Mouse (Mus musculus): Measurements from ENCODE around the gene Rnf215. TPM values are rescaled to one million over a fixed set of nuclear protein-coding genes. Genes with fewer than 3 reads are reported as not detected.
"Not testable (repeated sequence)": the region's sequence is repeated elsewhere in the genome, so short reads cannot be mapped to it uniquely, and the experiment has no call there.

The Rnf215 gene
- total RNA-seq, 2 experiments from 2014 or later = 7.8 to 10.5 TPM

- ATAC-seq (replicated peaks; ENCODE audit: poor library complexity, severe bottlenecking) = no peak
Measured at GRCm38 (mm10) chr11:4143281-4144062, 8.5 kb downstream of the Rnf215 start.

DNA sequence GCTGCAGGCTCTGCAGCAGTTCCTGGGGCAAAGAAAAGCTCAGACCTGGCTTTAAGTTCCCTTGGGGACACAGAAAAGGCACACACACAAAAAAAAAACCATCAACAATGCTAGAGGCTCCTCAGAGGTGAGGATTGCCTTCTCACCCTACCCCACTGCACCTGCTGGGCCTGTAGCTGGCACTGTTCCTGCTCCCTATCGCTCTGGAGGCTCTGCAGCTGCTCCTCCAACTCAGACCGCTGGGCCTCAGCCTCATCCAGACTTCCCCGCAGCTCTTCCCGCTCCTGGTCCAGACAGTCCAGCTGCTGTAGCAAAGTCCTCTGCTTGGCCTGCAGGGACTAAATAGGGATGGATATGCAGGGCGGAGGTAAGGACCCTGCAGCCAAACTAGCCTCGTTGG lies 11.4 kb downstream of the Rnf215 start:
- ATAC-seq (replicated peaks; ENCODE audit: poor library complexity, severe bottlenecking) = no peak

GRCm38 (mm10) chr11:4147098-4147497 lies 12.1 kb downstream of the Rnf215 start:
- no peak for ATAC-seq (replicated peaks; ENCODE audit: poor library complexity, severe bottlenecking)

DNA sequence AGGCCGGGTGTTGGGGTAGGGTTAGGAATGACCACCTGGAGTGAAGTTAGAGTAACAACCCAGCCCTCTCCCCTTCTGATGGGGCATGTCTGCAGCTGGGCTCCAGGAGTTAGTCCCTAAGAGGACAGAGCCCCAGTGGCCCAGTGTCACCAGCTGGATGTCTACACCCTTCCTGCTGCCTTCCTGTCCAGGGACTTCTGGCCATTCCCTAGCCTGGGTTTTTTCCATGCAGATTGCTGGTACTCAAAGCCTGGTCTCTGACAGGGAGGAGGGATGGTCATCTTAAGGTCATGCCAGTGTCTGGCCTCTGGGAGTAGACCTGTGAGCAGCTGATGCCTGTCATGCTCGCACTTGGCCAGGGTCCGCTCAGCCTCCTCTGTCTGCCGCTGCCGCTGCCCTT lies 13.1 kb downstream of the Rnf215 start:
- no peak for ATAC-seq (replicated peaks; ENCODE audit: poor library complexity, severe bottlenecking)

GRCm38 (mm10) chr11:4148536-4149156 lies 13.6 kb downstream of the Rnf215 start:
- ATAC-seq (replicated peaks; ENCODE audit: poor library complexity, severe bottlenecking) = no peak

DNA sequence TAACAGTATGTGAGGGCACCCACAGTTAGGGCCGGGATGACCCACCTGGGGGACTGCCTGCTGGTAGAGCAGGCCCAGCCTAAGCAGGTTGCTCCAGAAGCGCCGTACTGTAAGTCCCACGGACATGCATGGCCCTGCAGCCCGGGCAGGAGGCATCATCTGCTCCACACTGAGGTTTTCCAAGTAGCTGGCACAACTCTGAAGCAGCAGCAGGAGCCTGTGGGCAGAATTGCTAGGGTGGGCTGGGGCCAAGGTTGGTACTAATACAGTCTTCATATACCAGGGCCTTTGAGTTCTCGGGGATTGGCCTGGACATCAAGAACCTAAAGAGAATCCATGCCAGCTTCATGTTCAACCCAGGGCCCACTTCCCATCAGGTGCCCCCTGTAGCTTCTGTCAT lies 14.9 kb downstream of the Rnf215 start:
- no peak for ATAC-seq (replicated peaks; ENCODE audit: poor library complexity, severe bottlenecking)

GRCm38 (mm10) chr11:4153694-4154093 lies 18.7 kb downstream of the Rnf215 start:
- no peak for ATAC-seq (replicated peaks; ENCODE audit: poor library complexity, severe bottlenecking)

DNA sequence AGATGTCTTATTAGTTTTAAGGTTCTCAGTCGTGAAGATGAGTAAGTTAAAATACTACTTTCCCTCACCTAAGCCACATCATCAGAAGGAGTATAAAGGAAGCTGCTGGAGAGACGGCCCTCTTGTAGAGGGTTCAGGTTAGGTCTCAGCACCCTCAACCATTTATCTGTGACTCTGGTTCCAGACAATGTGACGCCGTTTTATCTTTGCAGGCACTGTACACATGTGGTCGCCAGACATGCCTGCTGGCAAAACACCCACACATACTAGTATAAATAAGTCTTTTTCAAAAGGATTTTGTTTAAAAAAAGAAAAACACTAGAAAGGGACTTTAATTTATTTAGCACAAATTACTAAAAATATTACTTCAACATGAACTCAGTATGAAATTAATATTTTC lies 20.6 kb downstream of the Rnf215 start:
- no peak for ATAC-seq (replicated peaks; ENCODE audit: poor library complexity, severe bottlenecking)

- ATAC-seq (replicated peaks; ENCODE audit: poor library complexity, severe bottlenecking) = no peak
Measured at GRCm38 (mm10) chr11:4158676-4159075, 23.7 kb downstream of the Rnf215 start.

GRCm38 (mm10) chr11:4159808-4160708 lies 25.1 kb downstream of the Rnf215 start, which contains the start of the genes Ccdc157 and Sf3a1:
Gene Ccdc157, minus strand, starts transcription at chr11:4160293.
Gene Sf3a1, plus strand, starts transcription at chr11:4160350.
- peak; percentile 96 for ATAC-seq (replicated peaks; ENCODE audit: poor library complexity, severe bottlenecking)

GRCm38 (mm10) chr11:4160758-4161480 lies 25.9 kb downstream of the Rnf215 start:
- no peak for ATAC-seq (replicated peaks; ENCODE audit: poor library complexity, severe bottlenecking)

- no peak for ATAC-seq (replicated peaks; ENCODE audit: poor library complexity, severe bottlenecking)
Measured at GRCm38 (mm10) chr11:4164701-4165100, 29.7 kb downstream of the Rnf215 start.

DNA sequence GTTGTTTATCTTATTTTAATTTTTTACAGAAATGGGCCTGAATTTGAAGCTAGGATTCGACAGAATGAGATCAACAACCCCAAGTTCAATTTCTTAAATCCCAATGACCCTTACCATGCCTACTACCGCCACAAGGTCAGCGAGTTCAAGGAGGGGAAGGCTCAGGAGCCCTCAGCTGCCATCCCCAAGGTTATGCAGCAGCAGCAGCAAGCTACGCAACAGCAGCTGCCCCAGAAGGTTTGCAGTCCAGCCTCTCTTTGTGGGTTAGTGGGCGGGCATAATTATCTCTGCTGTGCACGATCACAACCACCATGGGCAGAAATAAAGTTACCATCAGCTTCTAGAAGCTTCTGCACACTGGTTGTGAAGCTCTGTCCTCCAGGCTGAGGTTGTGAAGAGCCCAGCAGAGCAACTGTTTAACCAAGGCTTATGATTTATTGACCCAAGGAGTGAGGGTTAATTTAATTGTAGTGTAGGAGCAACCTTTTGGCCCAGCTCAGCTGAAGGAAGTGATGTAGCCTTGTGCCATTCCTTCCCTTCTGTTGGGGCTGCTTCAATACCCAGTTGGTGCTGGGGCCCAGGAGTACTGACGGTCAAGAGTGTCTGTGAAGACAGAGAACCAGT lies 31.6 kb downstream of the Rnf215 start:
- ATAC-seq (replicated peaks; ENCODE audit: poor library complexity, severe bottlenecking) = no peak

DNA sequence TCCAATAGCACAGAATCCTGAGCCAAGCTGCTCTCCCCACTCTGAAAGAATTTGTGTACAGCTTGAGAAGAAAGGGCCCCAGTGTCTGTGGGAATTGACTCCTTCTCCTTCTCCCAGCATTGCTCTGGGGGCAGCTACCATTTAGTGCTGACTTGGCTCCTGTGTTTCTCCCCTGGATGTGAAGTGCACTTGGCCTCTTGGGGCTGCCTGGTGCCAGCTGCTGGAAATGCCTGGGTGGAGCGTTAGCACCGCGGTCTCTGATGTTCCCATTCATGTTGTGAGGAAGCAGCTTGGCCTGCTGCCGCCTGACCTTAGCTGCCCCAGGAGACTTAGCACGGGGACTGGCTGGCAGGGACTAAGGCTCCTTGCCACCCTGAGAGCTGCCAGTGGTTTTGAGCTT lies 39.6 kb downstream of the Rnf215 start:
- ATAC-seq (replicated peaks; ENCODE audit: poor library complexity, severe bottlenecking) = no peak

DNA sequence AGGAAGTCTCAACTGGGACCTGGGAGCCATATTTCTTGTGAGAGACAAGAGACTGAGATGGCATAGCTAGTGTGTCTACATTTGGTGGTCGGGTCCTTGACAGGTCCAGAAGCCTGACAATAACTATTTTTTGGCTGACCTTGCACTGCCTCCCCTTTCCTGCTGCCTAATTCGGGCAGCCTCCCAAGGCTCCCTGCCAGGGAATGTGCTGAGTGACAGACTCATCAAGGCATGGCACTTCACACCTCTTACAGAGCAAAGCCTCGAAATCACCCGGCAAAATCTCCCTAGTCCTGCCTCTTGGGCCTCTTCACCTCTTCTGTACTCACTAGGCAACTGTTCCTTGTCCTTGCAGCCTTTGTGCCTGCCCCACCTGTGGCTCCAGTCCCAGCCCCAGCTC lies 42.7 kb downstream of the Rnf215 start:
- no peak for ATAC-seq (replicated peaks; ENCODE audit: poor library complexity, severe bottlenecking)

DNA sequence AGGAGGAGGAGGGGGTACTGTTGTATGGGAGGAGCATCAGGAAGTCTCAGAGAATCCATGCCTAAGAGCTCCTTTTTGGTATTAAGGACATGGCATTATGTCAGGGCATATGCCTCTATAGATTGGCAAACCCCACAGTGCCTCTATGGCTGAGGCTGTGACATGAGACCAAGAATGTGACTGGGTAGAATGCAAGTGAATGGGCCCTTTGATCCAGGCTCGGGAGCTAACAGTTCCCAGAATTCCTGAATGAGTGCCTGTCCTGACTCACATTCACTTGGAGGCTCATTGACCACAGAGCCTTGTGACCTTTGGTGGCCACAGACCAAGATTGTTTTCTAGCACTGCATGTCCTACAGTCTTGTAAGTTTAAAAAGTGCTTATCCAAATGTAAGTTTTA lies 47.1 kb downstream of the Rnf215 start:
- no peak for ATAC-seq (replicated peaks; ENCODE audit: poor library complexity, severe bottlenecking)

DNA sequence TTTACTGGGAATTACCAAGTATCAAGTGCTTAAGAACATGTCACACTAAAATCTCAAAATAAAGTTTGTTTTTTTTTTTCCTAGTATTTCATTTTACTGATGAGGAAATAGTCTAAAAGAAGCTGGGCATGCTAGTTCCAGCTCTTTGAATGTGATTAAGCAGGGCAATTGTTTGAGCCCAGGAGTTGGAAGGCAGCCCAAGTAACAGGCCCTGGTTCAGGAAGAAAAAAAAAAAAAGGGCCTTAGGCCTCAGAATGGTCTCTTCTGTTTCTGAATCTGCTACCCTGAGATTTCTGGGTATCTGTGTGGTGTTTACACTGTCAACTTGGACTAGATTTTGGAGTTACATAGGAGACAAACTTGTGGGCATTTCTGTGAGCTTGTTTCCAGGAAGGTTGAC lies 48.5 kb downstream of the Rnf215 start:
- no peak for ATAC-seq (replicated peaks; ENCODE audit: poor library complexity, severe bottlenecking)

DNA sequence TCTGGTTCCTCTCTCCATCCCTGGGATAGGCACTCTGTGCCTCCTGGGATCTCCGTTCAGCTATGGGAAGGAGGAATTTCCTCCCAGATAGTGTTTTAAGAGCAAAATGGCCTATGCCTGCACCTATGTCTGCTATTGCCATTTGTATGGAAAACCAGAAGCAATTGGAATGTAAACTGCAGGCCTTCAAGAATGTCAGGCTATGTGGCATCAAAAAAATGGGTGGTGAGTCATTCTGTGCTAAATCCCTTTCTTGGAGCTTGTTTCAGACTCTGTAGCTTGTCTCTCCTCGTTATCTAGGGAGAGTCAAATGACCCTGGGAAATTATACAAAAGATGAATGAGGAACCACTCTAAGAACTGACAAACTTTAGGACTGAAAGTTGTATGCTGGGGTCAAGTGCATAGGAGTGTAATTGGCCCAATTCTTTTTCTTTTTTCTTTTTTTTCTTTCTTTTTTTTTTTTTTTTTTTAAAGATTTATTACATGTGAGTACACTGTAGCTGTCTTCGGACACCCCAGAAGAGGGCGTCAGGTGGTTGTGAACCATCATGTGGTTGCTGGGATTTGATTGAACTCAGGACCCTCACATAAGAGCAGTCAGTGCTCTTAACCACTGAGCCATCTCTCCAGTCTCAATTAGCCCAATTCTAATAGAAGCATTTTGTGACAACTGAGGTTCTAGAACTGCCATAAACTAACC lies 49.4 kb downstream of the Rnf215 start:
- ATAC-seq (replicated peaks; ENCODE audit: poor library complexity, severe bottlenecking) = no peak

GRCm38 (mm10) chr11:4185480-4185879 lies 50.5 kb downstream of the Rnf215 start:
- not testable (repeated sequence) for ATAC-seq (replicated peaks; ENCODE audit: poor library complexity, severe bottlenecking)
